Mouse (Mus musculus): ENCODE measurements at regions not wholly inside any gene's neighbourhood (a gene's known extent, or its start where the extent isn't known, plus 50 kb on each side); places are given as distances from the start of the nearest gene placed in this dataset.
"Not testable (repeated sequence)": the region's sequence is repeated elsewhere in the genome, so short reads cannot be mapped to it uniquely, and the experiment has no call there.

DNA sequence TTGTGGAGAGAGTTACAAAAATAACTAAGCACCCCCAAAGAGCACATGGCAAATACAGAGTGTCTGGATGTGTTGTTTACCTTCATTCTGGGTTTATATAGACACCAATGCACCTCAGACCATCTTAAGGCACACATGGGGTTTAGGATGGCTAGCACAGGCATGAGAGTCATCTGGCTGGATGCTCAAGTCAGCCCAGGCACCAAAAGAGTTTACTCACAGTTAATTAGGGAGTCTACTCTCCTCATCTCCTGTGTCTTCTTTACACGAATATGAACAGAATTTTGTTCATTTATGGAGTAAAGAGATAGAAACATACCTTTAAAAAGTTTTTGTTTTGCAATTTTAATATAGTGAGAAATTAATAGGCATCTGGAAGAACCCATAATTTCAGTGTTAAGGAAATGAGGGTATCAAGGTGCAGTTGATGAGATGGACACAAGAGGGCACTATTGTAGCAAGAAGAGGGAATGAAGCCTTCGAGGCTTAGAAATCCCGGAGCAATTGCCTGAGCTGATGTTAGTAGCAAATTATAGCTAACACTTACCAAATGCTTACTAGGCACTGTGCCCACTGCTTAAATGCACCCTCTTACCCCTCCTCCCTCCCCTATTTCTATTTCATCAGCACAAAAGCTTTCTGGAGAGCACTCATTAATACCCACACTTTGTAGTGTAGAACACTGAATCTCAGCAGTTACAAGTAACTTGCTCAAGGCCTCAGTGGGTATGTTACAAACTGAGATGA, 174.6 kb downstream of the Eepd1 start:
- DNase-seq (ENCODE audit: low spot score in 2 of 2): peak; percentile 27 to 45

DNA sequence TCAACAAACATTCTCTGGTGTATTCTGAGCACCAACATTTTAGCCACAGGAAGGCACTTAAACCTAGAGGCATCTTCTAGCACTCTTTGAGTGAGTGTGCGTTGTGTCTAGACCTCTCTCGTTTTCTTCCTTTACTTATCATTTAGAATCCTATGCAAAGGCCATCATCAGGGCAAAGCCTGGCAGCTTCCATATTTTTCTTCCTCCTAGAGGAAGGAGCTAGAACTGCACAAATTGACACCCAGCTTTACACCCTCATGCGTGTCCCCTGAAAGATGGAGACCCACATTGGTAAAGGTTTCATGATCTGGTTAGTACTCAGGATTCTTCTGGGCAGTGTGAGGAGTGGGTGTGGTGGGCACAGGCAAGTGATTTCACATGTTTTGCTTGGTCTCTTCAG, 175.2 kb downstream of the Eepd1 start:
- no peak for DNase-seq (ENCODE audit: low spot score in 2 of 2)

DNA sequence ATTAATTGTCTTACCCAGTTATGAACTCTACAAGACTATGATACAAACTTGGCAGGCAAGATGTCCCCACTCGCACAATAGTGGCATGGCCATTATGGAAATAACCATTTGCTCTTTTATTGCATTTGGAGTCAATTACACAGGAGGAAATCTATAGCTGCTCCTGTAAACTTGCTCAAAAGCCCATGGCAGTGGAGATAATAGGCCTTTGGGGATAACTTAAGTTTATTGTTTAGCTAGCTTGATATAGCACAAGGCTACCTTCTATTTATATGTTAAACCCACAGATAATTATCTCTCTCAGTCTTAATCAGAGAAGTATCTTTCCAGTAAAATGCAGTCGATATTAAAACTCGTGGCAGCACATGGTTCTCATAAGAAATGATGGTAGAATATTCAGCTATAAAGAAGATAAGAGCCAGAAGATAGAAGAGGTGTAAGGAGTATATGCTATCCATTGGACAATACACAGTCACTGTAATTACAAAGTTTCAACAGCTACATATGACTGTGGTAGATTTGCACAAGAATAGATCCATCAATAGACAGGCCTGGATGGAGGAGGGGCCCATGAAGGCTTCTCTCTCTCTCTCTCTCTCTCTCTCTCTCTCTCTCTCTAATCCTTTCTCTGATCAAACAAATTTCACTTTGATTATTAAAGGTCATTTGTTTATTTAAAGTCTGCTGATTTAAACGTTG, 202.4 kb downstream of the Eepd1 start:
- DNase-seq (ENCODE audit: low spot score in 2 of 2): no peak

DNA sequence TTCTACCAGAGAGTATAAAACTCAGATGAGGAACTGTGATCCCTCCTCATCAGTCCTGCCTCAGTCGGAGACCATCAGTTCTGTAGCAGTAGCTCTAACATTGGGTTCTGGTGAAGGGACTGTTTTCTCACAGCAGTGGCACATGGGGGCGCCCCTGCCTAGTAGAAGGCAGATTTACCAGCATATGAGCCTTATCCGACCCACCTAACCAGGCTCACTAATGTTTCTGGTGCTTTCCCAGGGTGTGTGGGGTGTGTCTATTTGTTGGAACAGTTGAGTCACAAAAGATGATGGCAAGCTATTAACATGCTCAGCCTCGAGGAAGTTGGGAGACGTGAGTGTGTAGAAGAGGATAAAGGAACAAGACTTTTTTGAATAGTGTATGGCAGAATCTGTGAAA, 212.3 kb downstream of the Eepd1 start:
- peak; percentile 19 to 45 for DNase-seq (ENCODE audit: low spot score in 2 of 2)

DNA sequence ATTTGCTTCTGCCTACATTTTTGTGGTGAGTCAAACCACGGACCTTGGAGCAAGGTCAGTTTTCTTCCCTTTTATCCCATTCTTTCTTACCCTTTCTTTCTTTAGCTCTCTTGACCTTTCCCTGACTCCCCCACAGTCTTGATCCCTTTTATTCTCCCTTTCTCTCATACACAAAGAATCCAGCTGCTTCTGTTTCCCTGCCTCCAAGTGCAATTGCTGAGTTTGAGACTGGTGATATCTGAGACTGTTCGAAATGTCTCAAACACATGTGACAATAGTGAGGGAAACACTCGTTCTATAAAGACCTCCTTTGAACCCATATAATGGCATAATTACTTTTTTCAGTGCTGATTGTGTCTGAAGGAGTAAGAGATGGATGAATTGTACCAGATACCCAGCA, 213.7 kb downstream of the Eepd1 start:
- no peak for DNase-seq (ENCODE audit: low spot score in 2 of 2)

GRCm38 (mm10) chr9:25713636-25714035, 232.3 kb downstream of the Eepd1 start:
- DNase-seq (ENCODE audit: low spot score in 2 of 2): peak; percentile 5 to 19

- no peak for DNase-seq (ENCODE audit: low spot score in 2 of 2)
Observed at GRCm38 (mm10) chr9:25744162-25744561, 262.8 kb downstream of the Eepd1 start.

DNA sequence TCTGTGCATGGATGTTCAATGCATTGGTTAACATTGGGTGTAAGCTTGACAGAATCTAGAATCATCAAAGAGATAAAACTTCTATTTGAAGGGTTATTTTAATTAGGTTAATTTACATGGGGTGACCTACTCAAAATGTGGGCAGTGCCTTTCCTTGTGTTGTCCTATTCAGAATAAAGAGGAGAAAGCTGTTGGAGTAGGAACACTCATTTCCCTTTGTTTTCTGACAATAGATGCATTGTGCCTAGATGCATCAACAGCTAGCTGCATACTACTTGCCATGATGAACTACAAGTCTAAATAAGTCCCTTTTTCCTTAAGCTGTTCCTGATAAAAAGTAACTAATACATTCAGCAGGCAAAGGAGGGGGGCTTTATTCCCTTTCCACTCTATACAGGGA, 269.8 kb downstream of the Eepd1 start:
- DNase-seq (ENCODE audit: low spot score in 2 of 2): no peak

- DNase-seq (ENCODE audit: low spot score in 2 of 2): no peak
Observed at GRCm38 (mm10) chr9:25773899-25774298, 292.6 kb downstream of the Eepd1 start.

- no peak for DNase-seq (ENCODE audit: low spot score in 2 of 2)
Observed at GRCm38 (mm10) chr9:25782631-25783030, 301.3 kb downstream of the Eepd1 start.

GRCm38 (mm10) chr9:25795142-25795910, 314.0 kb downstream of the Eepd1 start:
- DNase-seq (ENCODE audit: low spot score in 2 of 2): no peak

- DNase-seq (ENCODE audit: low spot score in 2 of 2): no peak
Observed at GRCm38 (mm10) chr9:25809562-25809961, 328.2 kb downstream of the Eepd1 start.

- DNase-seq (ENCODE audit: low spot score in 2 of 2): no peak
Observed at GRCm38 (mm10) chr9:25833295-25833694, 351.9 kb downstream of the Eepd1 start.

DNA sequence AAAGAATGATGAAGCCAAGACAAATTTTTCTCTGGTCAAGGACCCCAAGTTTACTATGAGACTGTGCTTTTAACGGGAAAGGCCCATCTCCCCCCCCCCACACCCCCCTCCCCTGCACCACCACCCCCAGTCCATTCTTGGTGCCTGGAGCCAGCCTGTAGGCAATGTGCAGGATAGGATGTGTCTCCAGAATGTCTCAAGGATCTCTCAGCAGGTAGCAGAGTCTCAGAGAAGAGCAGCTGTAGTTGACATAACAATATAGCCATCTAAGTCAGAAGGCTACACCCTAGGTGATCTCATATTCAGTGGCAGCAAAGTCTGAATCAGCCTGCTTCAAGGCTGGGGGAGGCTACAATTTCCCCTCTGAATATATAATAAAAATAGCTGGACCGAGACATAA, 368.6 kb downstream of the Eepd1 start:
- not testable (repeated sequence) for DNase-seq (ENCODE audit: low spot score in 2 of 2)

DNA sequence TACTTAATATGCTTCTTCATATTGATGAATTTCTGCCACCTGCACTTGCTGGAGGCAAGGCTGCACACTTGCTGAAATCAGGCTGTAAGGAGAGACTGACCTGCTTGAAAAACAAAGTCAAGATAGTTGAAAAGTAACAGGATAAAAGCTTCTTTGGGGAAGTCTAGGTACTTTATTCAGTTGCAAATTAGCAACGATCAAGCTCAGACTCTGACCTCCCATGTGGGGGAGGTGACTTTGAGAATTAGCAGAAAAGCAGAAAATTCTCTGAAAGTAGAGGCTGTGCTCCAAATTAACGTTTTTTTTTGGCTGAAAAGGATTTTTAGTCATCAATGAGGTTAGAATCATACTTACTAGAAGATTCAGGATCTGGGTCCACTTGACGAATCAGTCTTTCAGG, 369.3 kb downstream of the Eepd1 start:
- DNase-seq (ENCODE audit: low spot score in 2 of 2): not testable (repeated sequence)

- DNase-seq (ENCODE audit: low spot score in 2 of 2): no peak
Observed at GRCm38 (mm10) chr9:25854545-25854944, 373.2 kb downstream of the Eepd1 start.

DNA sequence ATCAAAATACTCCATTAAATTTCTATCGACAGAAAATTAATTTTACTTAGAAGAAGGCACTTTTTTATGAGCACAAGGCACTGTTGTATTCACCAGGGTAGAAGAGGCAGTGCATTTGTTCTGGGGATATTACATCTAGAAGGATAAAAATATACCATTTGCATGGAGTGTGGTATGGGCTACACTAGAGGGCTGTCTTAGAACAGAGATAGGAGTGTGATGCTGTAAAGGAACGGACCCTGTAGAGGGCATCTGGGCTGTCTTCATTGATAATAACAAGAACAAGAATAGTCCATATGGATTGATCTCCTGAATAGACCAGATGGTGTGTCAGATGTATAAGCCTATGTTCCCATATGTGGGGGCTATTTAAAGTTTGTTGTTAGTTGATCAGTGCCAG, 388.9 kb downstream of the Eepd1 start:
- no peak for DNase-seq (ENCODE audit: low spot score in 2 of 2)

DNA sequence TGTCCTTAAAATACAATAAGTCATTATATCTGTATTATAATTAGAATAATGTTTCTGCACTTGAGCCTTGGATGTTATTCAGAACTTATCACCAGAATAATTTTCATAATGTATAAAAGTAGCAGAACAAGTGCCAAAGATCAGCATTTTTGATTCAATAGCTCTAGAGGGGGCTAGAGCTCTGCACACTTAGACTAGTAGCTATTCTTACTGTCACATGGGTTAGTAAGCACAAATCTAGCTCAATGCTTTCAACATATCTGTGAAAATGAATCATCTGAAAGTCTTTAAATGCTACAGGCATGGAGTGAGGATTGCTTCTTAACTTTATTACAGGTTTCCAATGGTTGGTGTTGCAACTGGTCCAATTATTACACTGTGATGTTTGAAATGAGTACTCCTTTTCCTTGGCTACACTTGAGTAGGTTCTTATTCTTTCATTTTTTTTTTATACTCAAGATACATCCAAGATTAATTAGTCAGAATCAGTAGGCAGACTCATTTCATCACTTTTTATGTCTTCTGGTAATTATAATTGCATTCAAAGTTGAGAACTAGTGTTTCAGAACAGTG, 415.1 kb downstream of the Eepd1 start:
- no peak for DNase-seq (ENCODE audit: low spot score in 2 of 2)
